Mouse (Mus musculus) MEL (cell line): ENCODE data around the gene Sel1l. TPM values are rescaled to one million over a fixed set of nuclear protein-coding genes. Genes with fewer than 3 reads are reported as not detected.

Experiments
- DNase-seq: peaks from one replicate; pipeline ENCODE4 v3.0.0; 2011; ENCODE audit warnings: low read depth, low spot score
- H3K27ac ChIP-seq: 2 replicates; pipeline ENCODE4 v1.5.1; 2012; ENCODE audit warnings: low read depth, mild to moderate bottlenecking, control low read depth, low read length, moderate library complexity; ENCODE audit not compliant: control insufficient read depth
- H3K27me3 ChIP-seq, 2 experiments: fragments of 150-350 bp in 1 of 2; sonication (generic) in 1 of 2; 2 replicates each; pipeline ENCODE4 v1.6.1; 2012; ENCODE audit warnings: low read length in 2 of 2, mild to moderate bottlenecking in 2 of 2, improper control_type of control experiment in 1 of 2, moderate library complexity in 1 of 2; ENCODE audit not compliant: insufficient read depth in 2 of 2, control insufficient read depth in 1 of 2
- H3K36me3 ChIP-seq, 2 experiments: 2 replicates each; pipeline ENCODE4 v1.6.1; 2012 to 2014; ENCODE audit warnings: low read length in 2 of 2, improper control_type of control experiment in 1 of 2, inconsistent platforms in 1 of 2, mild to moderate bottlenecking in 1 of 2; ENCODE audit not compliant: insufficient read depth in 2 of 2, control insufficient read depth in 1 of 2
- H3K4me1 ChIP-seq, 2 experiments: fragments of 150-350 bp in 1 of 2; sonication (generic) in 1 of 2; 2 replicates each; pipeline ENCODE4 v1.6.1; 2012; ENCODE audit warnings: low read length in 2 of 2, improper control_type of control experiment in 1 of 2, mild to moderate bottlenecking in 1 of 2; ENCODE audit not compliant: insufficient read depth in 2 of 2, control insufficient read depth in 1 of 2
- H3K4me3 ChIP-seq, 2 experiments: fragments of 150-350 bp in 1 of 2; sonication (generic) in 1 of 2; 2 replicates each; pipeline ENCODE4 v1.5.1; 2012; ENCODE audit warnings: low read depth in 2 of 2, low read length in 2 of 2, mild to moderate bottlenecking in 2 of 2, moderate library complexity in 2 of 2, control low read depth in 1 of 2, improper control_type of control experiment in 1 of 2; ENCODE audit not compliant: control insufficient read depth in 1 of 2, insufficient read depth in 1 of 2
- H3K79me2 ChIP-seq: 2 replicates; pipeline ENCODE4 v1.6.1; 2012; ENCODE audit warnings: mild to moderate bottlenecking, low read length, moderate library complexity; ENCODE audit not compliant: control insufficient read depth, poor library complexity, insufficient read depth
- H3K9ac ChIP-seq: 2 replicates; pipeline ENCODE4 v1.6.1; 2012; ENCODE audit warnings: low read depth, mild to moderate bottlenecking, control low read depth, low read length, moderate library complexity; ENCODE audit not compliant: control insufficient read depth, poor library complexity, severe bottlenecking
- H3K9me3 ChIP-seq: fragments of 150-350 bp; sonication (generic); replicated peaks from 2 replicates; pipeline ENCODE4 v1.6.1; 2012; ENCODE audit warnings: mild to moderate bottlenecking, low read length, improper control_type of control experiment, moderate library complexity; ENCODE audit not compliant: insufficient read depth
- BHLHE40 ChIP-seq: IDR thresholded peaks from 2 replicates; pipeline ENCODE4 v1.6.1; 2012; ENCODE audit warnings: low read depth, mild to moderate bottlenecking, inconsistent platforms, low read length, improper control_type of control experiment, borderline replicate concordance
- CHD1 ChIP-seq: IDR thresholded peaks from 2 replicates; pipeline ENCODE4 v1.6.1; 2012; ENCODE audit warnings: low read depth, mild to moderate bottlenecking, inconsistent platforms, low read length, improper control_type of control experiment
- E2F4 ChIP-seq: IDR thresholded peaks from 2 replicates; pipeline ENCODE4 v1.6.1; 2011; ENCODE audit warnings: low read depth, low read length, improper control_type of control experiment, borderline replicate concordance
- ELF1 ChIP-seq: IDR thresholded peaks from 2 replicates; pipeline ENCODE4 v1.6.1; 2014; ENCODE audit warnings: low read depth, mild to moderate bottlenecking, inconsistent platforms, low read length, improper control_type of control experiment, moderate library complexity
- EP300 ChIP-seq, 2 experiments: IDR thresholded peaks; 2 replicates each; pipeline ENCODE4 v1.6.1; 2011; ENCODE audit warnings: improper control_type of control experiment in 2 of 2, low read length in 2 of 2, low read depth in 1 of 2, mild to moderate bottlenecking in 1 of 2
- ETS1 ChIP-seq: IDR thresholded peaks from 2 replicates; pipeline ENCODE4 v1.6.1; 2012; ENCODE audit warnings: low read depth, mild to moderate bottlenecking, inconsistent platforms, low read length, improper control_type of control experiment, moderate library complexity
- GABPA ChIP-seq: IDR thresholded peaks from 2 replicates; pipeline ENCODE4 v1.6.1; 2012; ENCODE audit warnings: low read depth, mild to moderate bottlenecking, inconsistent platforms, low read length, improper control_type of control experiment, moderate library complexity
- HCFC1 ChIP-seq: IDR thresholded peaks from 2 replicates; pipeline ENCODE4 v1.6.1; 2012; ENCODE audit warnings: low read depth, mild to moderate bottlenecking, inconsistent platforms, low read length, improper control_type of control experiment, moderate library complexity
- KAT2A ChIP-seq: conservative IDR thresholded peaks from 2 replicates; pipeline ENCODE4 v1.6.1; 2012; ENCODE audit warnings: low read depth, low read length, improper control_type of control experiment, inconsistent platforms
- MAX ChIP-seq: IDR thresholded peaks from 2 replicates; pipeline ENCODE4 v1.6.1; 2011; ENCODE audit warnings: low read length, improper control_type of control experiment
- MAZ ChIP-seq: IDR thresholded peaks from 2 replicates; pipeline ENCODE4 v1.6.1; 2012; ENCODE audit warnings: low read depth, mild to moderate bottlenecking, inconsistent platforms, low read length, improper control_type of control experiment
- MEF2A ChIP-seq: IDR thresholded peaks from 2 replicates; pipeline ENCODE4 v1.6.1; 2014; ENCODE audit warnings: low read depth, mild to moderate bottlenecking, inconsistent platforms, low read length, improper control_type of control experiment; ENCODE audit not compliant: poor library complexity, insufficient replicate concordance, severe bottlenecking; ENCODE audit errors: extremely low read depth
- MYB ChIP-seq: IDR thresholded peaks from 2 replicates; pipeline ENCODE4 v1.6.1; 2011; ENCODE audit warnings: mild to moderate bottlenecking, low read depth, low read length, improper control_type of control experiment
- MYC ChIP-seq: IDR thresholded peaks from 2 replicates; pipeline ENCODE4 v1.6.1; 2011; ENCODE audit warnings: low read depth, mild to moderate bottlenecking, low read length, improper control_type of control experiment, moderate library complexity
- NELFE ChIP-seq: IDR thresholded peaks from 2 replicates; pipeline ENCODE4 v1.6.1; 2011; ENCODE audit warnings: low read depth, low read length, improper control_type of control experiment
- NRF1 ChIP-seq: IDR thresholded peaks from 2 replicates; pipeline ENCODE4 v1.6.1; 2014; ENCODE audit warnings: low read depth, mild to moderate bottlenecking, inconsistent platforms, low read length, improper control_type of control experiment, moderate library complexity; ENCODE audit not compliant: poor library complexity, insufficient read depth, severe bottlenecking
- POLR2A ChIP-seq, 2 experiments: IDR thresholded peaks; 2 replicates each; pipeline ENCODE4 v1.6.1; 2011 to 2012; ENCODE audit warnings: low read length in 2 of 2, mild to moderate bottlenecking in 2 of 2, control low read depth in 1 of 2, improper control_type of control experiment in 1 of 2, low read depth in 1 of 2, moderate library complexity in 1 of 2; ENCODE audit not compliant: control insufficient read depth in 1 of 2, insufficient read depth in 1 of 2, poor library complexity in 1 of 2
- POLR2AphosphoS2 ChIP-seq: IDR thresholded peaks from 2 replicates; pipeline ENCODE4 v1.6.1; 2011; ENCODE audit warnings: low read length, improper control_type of control experiment
- POLR2AphosphoS5 ChIP-seq: IDR thresholded peaks from 2 replicates; pipeline ENCODE4 v1.6.1; 2012; ENCODE audit warnings: low read depth, borderline replicate concordance, mild to moderate bottlenecking, inconsistent platforms, low read length, moderate library complexity, mixed read lengths
- RAD21 ChIP-seq: IDR thresholded peaks from 2 replicates; pipeline ENCODE4 v1.6.1; 2011; ENCODE audit warnings: mild to moderate bottlenecking, low read depth, low read length, improper control_type of control experiment
- RCOR1 ChIP-seq: IDR thresholded peaks from 2 replicates; pipeline ENCODE4 v1.6.1; 2012; ENCODE audit warnings: low read depth, mild to moderate bottlenecking, inconsistent platforms, low read length, improper control_type of control experiment
- SIN3A ChIP-seq: IDR thresholded peaks from 2 replicates; pipeline ENCODE4 v1.6.1; 2012; ENCODE audit warnings: low read length, improper control_type of control experiment, inconsistent platforms
- SMC3 ChIP-seq: IDR thresholded peaks from 2 replicates; pipeline ENCODE4 v1.6.1; 2011; ENCODE audit warnings: low read depth, low read length, improper control_type of control experiment
- TAL1 ChIP-seq: IDR thresholded peaks from 2 replicates; pipeline ENCODE4 v1.6.1; 2012; ENCODE audit warnings: mild to moderate bottlenecking, inconsistent platforms, low read length, moderate library complexity, mixed read lengths
- TCF12 ChIP-seq: IDR thresholded peaks from 2 replicates; pipeline ENCODE4 v1.6.1; 2014; ENCODE audit warnings: low read depth, mild to moderate bottlenecking, inconsistent platforms, low read length, improper control_type of control experiment, moderate library complexity
- UBTF ChIP-seq: IDR thresholded peaks from 2 replicates; pipeline ENCODE4 v1.6.1; 2012; ENCODE audit warnings: low read depth, mild to moderate bottlenecking, inconsistent platforms, low read length, improper control_type of control experiment, moderate library complexity, borderline replicate concordance; ENCODE audit not compliant: insufficient read depth
- USF1 ChIP-seq: IDR thresholded peaks from 2 replicates; pipeline ENCODE4 v1.6.1; 2014; ENCODE audit warnings: low read depth, mild to moderate bottlenecking, inconsistent platforms, low read length, improper control_type of control experiment, moderate library complexity
- USF2 ChIP-seq, 2 experiments: IDR thresholded peaks; 2 replicates each; pipeline ENCODE4 v1.6.1; 2011 to 2012; ENCODE audit warnings: improper control_type of control experiment in 2 of 2, low read length in 2 of 2, borderline replicate concordance in 1 of 2, inconsistent platforms in 1 of 2, low read depth in 1 of 2, mild to moderate bottlenecking in 1 of 2; ENCODE audit not compliant: insufficient read depth in 1 of 2
- ZC3H11A ChIP-seq: IDR thresholded peaks from 2 replicates; pipeline ENCODE4 v1.6.1; 2012; ENCODE audit warnings: low read depth, mild to moderate bottlenecking, inconsistent platforms, low read length, improper control_type of control experiment
- ZKSCAN1 ChIP-seq: IDR thresholded peaks from 2 replicates; pipeline ENCODE4 v1.6.1; 2012; ENCODE audit warnings: low read depth, mild to moderate bottlenecking, inconsistent platforms, low read length, improper control_type of control experiment, moderate library complexity
- ZMIZ1 ChIP-seq: IDR thresholded peaks from 2 replicates; pipeline ENCODE4 v1.6.1; 2012; ENCODE audit warnings: low read depth, mild to moderate bottlenecking, inconsistent platforms, low read length, improper control_type of control experiment, moderate library complexity
- polyA plus RNA-seq, 2 experiments: library from polyadenylated mRNA; stranded (reverse) in 1 of 2; unstranded in 1 of 2; fragments of >175 nt in 1 of 2; fragments of >200 nt in 1 of 2; gene quantifications; 2 replicates each; pipeline versions ENCODE4 v1.2.1 to v1.2.4; 2012; ENCODE audit warnings: low replicate concordance in 2 of 2, low read depth in 1 of 2; ENCODE audit not compliant: insufficient read length in 2 of 2, insufficient read depth in 1 of 2, missing spikeins in 1 of 2
- total RNA-seq: library from RNA; depleted of rRNA; stranded (reverse); fragments of 300-350 nt; gene quantifications from 2 replicates; pipeline ENCODE4 v1.2.3, GENCODE M21; 2012

Sel1l gene
- total and polyA plus RNA-seq, 3 experiments: 32.0 to 299 (median 35.6) TPM

DNA sequence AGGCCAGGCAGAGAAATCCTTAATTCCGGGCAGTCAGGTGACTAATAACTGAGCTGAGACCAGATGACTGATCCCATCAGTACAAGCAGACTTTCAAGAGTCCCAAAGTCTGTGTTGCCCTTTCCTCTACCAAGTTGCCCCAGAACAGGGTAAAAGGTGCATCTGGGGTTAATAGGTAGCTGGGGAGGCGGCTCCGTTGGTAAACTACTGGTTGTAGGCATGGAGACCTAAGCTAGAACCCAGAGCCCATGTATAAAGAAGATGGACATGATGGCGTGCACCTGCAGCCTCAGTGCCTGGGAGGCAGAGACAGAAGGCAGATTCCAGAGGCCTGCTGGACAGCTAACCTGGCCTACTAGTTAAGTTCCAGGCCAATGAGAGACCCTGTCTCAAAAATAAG, 30.2 kb downstream of the Sel1l start:
- Histone ChIP-seq H3K27me3 (no peaks in the 10 kb centered on the region), H3K9me3 (no peaks in the 10 kb centered on the region), H3K4me3 (no peak overlapping the region), H3K36me3 (peaks cover 0 to 9% of the 10 kb centered on the region in 2 experiments; a peak in 2 of 4 replicates), H3K4me1 (no peaks in the 10 kb centered on the region), H3K27ac (no peak overlapping the region), H3K9ac (no peak overlapping the region), H3K79me2 (no peaks in the 10 kb centered on the region)
- DNase-seq: no peak
- TF ChIP-seq MEF2A (no peak), RAD21 (no peak), UBTF (no peak), BHLHE40 (no peak), E2F4 (no peak), MAZ (no peak)

DNA sequence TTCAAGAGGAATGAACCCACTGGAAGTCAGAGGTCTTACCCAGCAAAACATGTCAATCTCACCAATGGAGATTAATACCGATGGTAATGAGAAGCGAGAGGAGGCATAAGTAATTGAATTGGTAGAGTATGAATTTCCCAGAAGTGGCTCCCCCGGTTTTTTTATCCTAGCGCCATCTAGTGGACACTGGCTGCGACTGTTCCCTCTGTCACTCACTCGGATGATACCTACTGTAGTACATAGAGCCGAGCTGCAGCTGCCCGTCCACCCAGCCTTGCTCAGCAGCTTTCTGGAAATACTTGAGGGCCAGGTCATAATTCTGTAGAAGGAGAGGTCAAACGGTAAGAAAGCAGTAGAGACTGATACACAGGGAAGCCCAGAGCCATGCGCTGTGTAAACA, 33.0 kb downstream of the Sel1l start:
- H3K27me3 ChIP-seq: no peaks in the 10 kb centered on the region
- no peaks in the 10 kb centered on the region for H3K4me1 ChIP-seq
- no peaks in the 10 kb centered on the region for H3K79me2 ChIP-seq
- H3K36me3 ChIP-seq: peaks cover 0 to 8% of the 10 kb centered on the region in 2 experiments; a peak in 2 of 4 replicates
- peak; percentile 68 for DNase-seq
- no peak overlapping the region for H3K9ac ChIP-seq
- H3K27ac ChIP-seq: no peak overlapping the region
- no peak overlapping the region for H3K4me3 ChIP-seq
- H3K9me3 ChIP-seq: no peaks in the 10 kb centered on the region
- no peak for TF ChIP-seq HCFC1
- TF ChIP-seq MYC: no peak
- no peak for TF ChIP-seq MEF2A
- no peak for TF ChIP-seq POLR2AphosphoS5
- TF ChIP-seq KAT2A: no peak
- TF ChIP-seq RAD21: no peak; the same call in none of the 2 replicates
- TF ChIP-seq MYB: no peak
- no peak for TF ChIP-seq USF2 (IDR thresholded peaks at IDR 0.05; ENCODE audit: borderline replicate concordance in 1 of 2, insufficient read depth in 1 of 2, low read depth in 1 of 2, low read length in 2 of 2)
- TF ChIP-seq ZMIZ1: no peak
- no peak for TF ChIP-seq RCOR1
- 0 out of 2 replicates have a peak, but pooled peaks have one; percentile 19 for TF ChIP-seq BHLHE40
- no peak for TF ChIP-seq TAL1
- TF ChIP-seq GABPA: no peak
- no peak for TF ChIP-seq ZKSCAN1
- no peak for TF ChIP-seq EP300 (IDR thresholded peaks at IDR 0.05; ENCODE audit: low read depth in 1 of 2, low read length in 2 of 2)
- no peak for TF ChIP-seq POLR2A (IDR thresholded peaks at IDR 0.05; ENCODE audit: control insufficient read depth in 1 of 2, insufficient read depth in 1 of 2, low read depth in 1 of 2, low read length in 2 of 2, poor library complexity in 1 of 2)
- TF ChIP-seq MAZ: 0 out of 2 replicates have a peak, but pooled peaks have one; percentile 38
- no peak for TF ChIP-seq USF1
- TF ChIP-seq SMC3: peak; percentile 53
- no peak for TF ChIP-seq NELFE
- no peak for TF ChIP-seq MAX
- no peak for TF ChIP-seq ELF1
- TF ChIP-seq CHD1: no peak
- no peak for TF ChIP-seq TCF12
- no peak for TF ChIP-seq POLR2AphosphoS2
- TF ChIP-seq ETS1: no peak
- no peak for TF ChIP-seq SIN3A
- 0 out of 2 replicates have a peak, but pooled peaks have one; percentile 15 for TF ChIP-seq ZC3H11A
- TF ChIP-seq NRF1: no peak
